Mouse (Mus musculus) MEL (cell line): ENCODE results near the gene Slc35e3. TPM values are rescaled to one million over a fixed set of nuclear protein-coding genes. Genes with fewer than 3 reads are reported as not detected.

Source experiments
- DNase-seq: peaks from one replicate; pipeline ENCODE4 v3.0.0; 2011; ENCODE audit warnings: low read depth, low spot score
- H3K27ac ChIP-seq: 2 replicates; pipeline ENCODE4 v1.5.1; 2012; ENCODE audit warnings: low read depth, mild to moderate bottlenecking, control low read depth, low read length, moderate library complexity; ENCODE audit not compliant: control insufficient read depth
- H3K27me3 ChIP-seq, 2 experiments: fragments of 150-350 bp in 1 of 2; sonication (generic) in 1 of 2; 2 replicates each; pipeline ENCODE4 v1.6.1; 2012; ENCODE audit warnings: low read length in 2 of 2, mild to moderate bottlenecking in 2 of 2, improper control_type of control experiment in 1 of 2, moderate library complexity in 1 of 2; ENCODE audit not compliant: insufficient read depth in 2 of 2, control insufficient read depth in 1 of 2
- H3K36me3 ChIP-seq, 2 experiments: 2 replicates each; pipeline ENCODE4 v1.6.1; 2012 to 2014; ENCODE audit warnings: low read length in 2 of 2, improper control_type of control experiment in 1 of 2, inconsistent platforms in 1 of 2, mild to moderate bottlenecking in 1 of 2; ENCODE audit not compliant: insufficient read depth in 2 of 2, control insufficient read depth in 1 of 2
- H3K4me1 ChIP-seq, 2 experiments: fragments of 150-350 bp in 1 of 2; sonication (generic) in 1 of 2; 2 replicates each; pipeline ENCODE4 v1.6.1; 2012; ENCODE audit warnings: low read length in 2 of 2, improper control_type of control experiment in 1 of 2, mild to moderate bottlenecking in 1 of 2; ENCODE audit not compliant: insufficient read depth in 2 of 2, control insufficient read depth in 1 of 2
- H3K4me3 ChIP-seq, 2 experiments: fragments of 150-350 bp in 1 of 2; sonication (generic) in 1 of 2; 2 replicates each; pipeline ENCODE4 v1.5.1; 2012; ENCODE audit warnings: low read depth in 2 of 2, low read length in 2 of 2, mild to moderate bottlenecking in 2 of 2, moderate library complexity in 2 of 2, control low read depth in 1 of 2, improper control_type of control experiment in 1 of 2; ENCODE audit not compliant: control insufficient read depth in 1 of 2, insufficient read depth in 1 of 2
- H3K79me2 ChIP-seq: 2 replicates; pipeline ENCODE4 v1.6.1; 2012; ENCODE audit warnings: mild to moderate bottlenecking, low read length, moderate library complexity; ENCODE audit not compliant: control insufficient read depth, poor library complexity, insufficient read depth
- H3K9ac ChIP-seq: 2 replicates; pipeline ENCODE4 v1.6.1; 2012; ENCODE audit warnings: low read depth, mild to moderate bottlenecking, control low read depth, low read length, moderate library complexity; ENCODE audit not compliant: control insufficient read depth, poor library complexity, severe bottlenecking
- H3K9me3 ChIP-seq: fragments of 150-350 bp; sonication (generic); replicated peaks from 2 replicates; pipeline ENCODE4 v1.6.1; 2012; ENCODE audit warnings: mild to moderate bottlenecking, low read length, improper control_type of control experiment, moderate library complexity; ENCODE audit not compliant: insufficient read depth
- BHLHE40 ChIP-seq: IDR thresholded peaks from 2 replicates; pipeline ENCODE4 v1.6.1; 2012; ENCODE audit warnings: low read depth, mild to moderate bottlenecking, inconsistent platforms, low read length, improper control_type of control experiment, borderline replicate concordance
- EP300 ChIP-seq, 2 experiments: IDR thresholded peaks; 2 replicates each; pipeline ENCODE4 v1.6.1; 2011; ENCODE audit warnings: improper control_type of control experiment in 2 of 2, low read length in 2 of 2, low read depth in 1 of 2, mild to moderate bottlenecking in 1 of 2
- ETS1 ChIP-seq: IDR thresholded peaks from 2 replicates; pipeline ENCODE4 v1.6.1; 2012; ENCODE audit warnings: low read depth, mild to moderate bottlenecking, inconsistent platforms, low read length, improper control_type of control experiment, moderate library complexity
- JUND ChIP-seq: IDR thresholded peaks from 2 replicates; pipeline ENCODE4 v1.6.1; 2011; ENCODE audit warnings: low read depth, mild to moderate bottlenecking, improper control_type of control experiment, low read length
- KAT2A ChIP-seq: conservative IDR thresholded peaks from 2 replicates; pipeline ENCODE4 v1.6.1; 2012; ENCODE audit warnings: low read depth, low read length, improper control_type of control experiment, inconsistent platforms
- MAFK ChIP-seq: IDR thresholded peaks from 2 replicates; pipeline ENCODE4 v1.6.1; 2011; ENCODE audit warnings: low read depth, mild to moderate bottlenecking, low read length, improper control_type of control experiment, borderline replicate concordance
- MAX ChIP-seq: IDR thresholded peaks from 2 replicates; pipeline ENCODE4 v1.6.1; 2011; ENCODE audit warnings: low read length, improper control_type of control experiment
- MAZ ChIP-seq: IDR thresholded peaks from 2 replicates; pipeline ENCODE4 v1.6.1; 2012; ENCODE audit warnings: low read depth, mild to moderate bottlenecking, inconsistent platforms, low read length, improper control_type of control experiment
- MYB ChIP-seq: IDR thresholded peaks from 2 replicates; pipeline ENCODE4 v1.6.1; 2011; ENCODE audit warnings: mild to moderate bottlenecking, low read depth, low read length, improper control_type of control experiment
- NELFE ChIP-seq: IDR thresholded peaks from 2 replicates; pipeline ENCODE4 v1.6.1; 2011; ENCODE audit warnings: low read depth, low read length, improper control_type of control experiment
- NRF1 ChIP-seq: IDR thresholded peaks from 2 replicates; pipeline ENCODE4 v1.6.1; 2014; ENCODE audit warnings: low read depth, mild to moderate bottlenecking, inconsistent platforms, low read length, improper control_type of control experiment, moderate library complexity; ENCODE audit not compliant: poor library complexity, insufficient read depth, severe bottlenecking
- RCOR1 ChIP-seq: IDR thresholded peaks from 2 replicates; pipeline ENCODE4 v1.6.1; 2012; ENCODE audit warnings: low read depth, mild to moderate bottlenecking, inconsistent platforms, low read length, improper control_type of control experiment
- SMC3 ChIP-seq: IDR thresholded peaks from 2 replicates; pipeline ENCODE4 v1.6.1; 2011; ENCODE audit warnings: low read depth, low read length, improper control_type of control experiment
- TAL1 ChIP-seq: IDR thresholded peaks from 2 replicates; pipeline ENCODE4 v1.6.1; 2012; ENCODE audit warnings: mild to moderate bottlenecking, inconsistent platforms, low read length, moderate library complexity, mixed read lengths
- TCF12 ChIP-seq: IDR thresholded peaks from 2 replicates; pipeline ENCODE4 v1.6.1; 2014; ENCODE audit warnings: low read depth, mild to moderate bottlenecking, inconsistent platforms, low read length, improper control_type of control experiment, moderate library complexity
- UBTF ChIP-seq: IDR thresholded peaks from 2 replicates; pipeline ENCODE4 v1.6.1; 2012; ENCODE audit warnings: low read depth, mild to moderate bottlenecking, inconsistent platforms, low read length, improper control_type of control experiment, moderate library complexity, borderline replicate concordance; ENCODE audit not compliant: insufficient read depth
- USF1 ChIP-seq: IDR thresholded peaks from 2 replicates; pipeline ENCODE4 v1.6.1; 2014; ENCODE audit warnings: low read depth, mild to moderate bottlenecking, inconsistent platforms, low read length, improper control_type of control experiment, moderate library complexity
- ZKSCAN1 ChIP-seq: IDR thresholded peaks from 2 replicates; pipeline ENCODE4 v1.6.1; 2012; ENCODE audit warnings: low read depth, mild to moderate bottlenecking, inconsistent platforms, low read length, improper control_type of control experiment, moderate library complexity
- polyA plus RNA-seq, 2 experiments: library from polyadenylated mRNA; stranded (reverse) in 1 of 2; unstranded in 1 of 2; fragments of >175 nt in 1 of 2; fragments of >200 nt in 1 of 2; gene quantifications; 2 replicates each; pipeline versions ENCODE4 v1.2.1 to v1.2.4; 2012; ENCODE audit warnings: low replicate concordance in 2 of 2, low read depth in 1 of 2; ENCODE audit not compliant: insufficient read length in 2 of 2, insufficient read depth in 1 of 2, missing spikeins in 1 of 2
- total RNA-seq: library from RNA; depleted of rRNA; stranded (reverse); fragments of 300-350 nt; gene quantifications from 2 replicates; pipeline ENCODE4 v1.2.3, GENCODE M21; 2012

Gene Slc35e3
- total and polyA plus RNA-seq, 3 experiments, result 3.7 to 7.4 TPM; not detected in 1

DNA sequence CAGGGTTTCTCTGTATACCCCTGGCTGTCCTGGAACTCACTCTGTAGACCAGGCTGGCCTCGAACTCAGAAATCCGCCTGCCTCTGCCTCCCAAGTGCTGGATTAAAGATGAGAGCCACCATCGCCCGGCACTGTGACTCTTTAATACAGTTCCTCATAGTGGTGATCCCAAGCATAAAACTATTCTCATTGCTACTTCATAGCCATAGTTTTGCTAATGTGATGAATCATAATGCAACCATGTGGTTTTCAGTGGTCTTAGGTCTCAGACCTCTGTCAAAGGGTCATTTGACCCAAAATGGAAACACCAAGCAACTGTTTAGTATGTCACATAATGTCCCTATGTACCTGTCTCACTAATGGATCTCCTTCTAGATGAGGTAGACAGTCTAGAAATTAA, 50.6 kb downstream of the Slc35e3 start:
- Histone ChIP-seq H3K9ac (no peak overlapping the region), H3K27ac (no peak overlapping the region), H3K4me1 (no peaks in the 10 kb centered on the region), H3K36me3 (peaks cover 0 to 49% of the 10 kb centered on the region in 2 experiments; a peak in 2 of 4 replicates), H3K27me3 (no peaks in the 10 kb centered on the region), H3K9me3 (no peaks in the 10 kb centered on the region), H3K4me3 (no peak overlapping the region), H3K79me2 (no peaks in the 10 kb centered on the region)
- DNase-seq, result no peak
- TF ChIP-seq NRF1, result no peak
- no peak for TF ChIP-seq RCOR1
- TF ChIP-seq EP300 (IDR thresholded peaks at IDR 0.05; ENCODE audit: low read depth in 1 of 2, low read length in 2 of 2), result no peak
- TF ChIP-seq MAZ, result no peak
- no peak for TF ChIP-seq UBTF
- no peak for TF ChIP-seq TAL1

DNA sequence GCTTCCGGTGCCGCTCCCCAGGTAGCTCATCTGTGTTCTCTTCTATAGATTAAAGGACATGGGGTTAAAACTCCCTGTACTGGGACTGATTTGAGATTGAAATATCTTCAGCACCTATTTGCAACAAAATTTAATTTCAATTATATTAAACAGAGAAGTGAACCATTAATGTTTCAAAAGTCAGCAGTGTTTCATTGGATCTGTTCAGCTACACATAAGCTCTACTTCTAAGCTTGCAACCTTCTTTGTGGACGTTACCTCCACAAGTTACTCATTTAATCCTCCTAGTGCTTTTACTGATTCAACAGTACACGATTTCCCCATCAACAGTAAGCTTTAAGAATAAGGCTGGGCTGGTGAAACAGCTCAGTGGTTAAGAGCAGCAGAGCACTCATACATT, 51.1 kb downstream of the Slc35e3 start:
- Histone ChIP-seq H3K9ac (no peak overlapping the region), H3K36me3 (peaks cover 0 to 48% of the 10 kb centered on the region in 2 experiments; a peak in 2 of 4 replicates), H3K4me3 (no peak overlapping the region), H3K4me1 (no peaks in the 10 kb centered on the region), H3K27me3 (no peaks in the 10 kb centered on the region), H3K79me2 (no peaks in the 10 kb centered on the region), H3K9me3 (no peaks in the 10 kb centered on the region), H3K27ac (no peak overlapping the region)
- TF ChIP-seq BHLHE40 (no peak), UBTF (no peak)
- no peak for DNase-seq

DNA sequence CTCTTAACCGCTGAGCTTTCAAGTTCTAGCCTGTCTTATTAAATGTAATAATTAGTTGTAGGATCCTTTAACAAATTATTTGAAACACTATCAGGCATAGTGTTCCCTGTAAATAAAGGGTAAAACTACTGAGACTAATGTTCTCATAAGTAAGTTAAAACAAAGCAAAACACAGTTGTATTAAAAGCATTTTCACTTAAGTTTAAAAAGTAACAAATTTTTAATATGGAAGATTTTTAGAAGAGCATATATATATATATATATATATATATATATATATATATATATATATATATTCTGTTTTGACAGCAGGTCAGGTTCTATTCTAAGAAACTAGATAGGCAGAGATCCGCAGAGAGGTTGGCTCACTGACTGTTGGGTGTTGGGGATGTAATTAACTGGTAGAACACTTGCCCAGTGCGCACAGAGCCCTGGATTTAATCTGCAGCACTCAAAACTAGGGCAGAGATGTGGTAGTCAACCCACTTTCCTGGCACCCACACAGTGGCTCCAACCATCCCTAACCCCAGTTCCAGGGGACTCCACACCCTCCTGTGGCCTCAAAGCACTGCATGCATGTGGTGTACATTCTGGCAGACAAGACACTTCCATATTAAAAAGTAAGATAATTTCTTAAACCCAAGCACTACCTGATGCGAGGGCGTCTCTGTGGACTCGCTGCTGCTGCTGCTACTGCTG, 51.8 kb downstream of the Slc35e3 start:
- Histone ChIP-seq H3K4me1 (no peaks in the 10 kb centered on the region), H3K9me3 (no peaks in the 10 kb centered on the region), H3K9ac (no peak overlapping the region), H3K27me3 (no peaks in the 10 kb centered on the region), H3K27ac (no peak overlapping the region), H3K4me3 (no peak overlapping the region), H3K79me2 (no peaks in the 10 kb centered on the region), H3K36me3 (peaks cover 0 to 47% of the 10 kb centered on the region in 2 experiments; a peak in 2 of 4 replicates)
- TF ChIP-seq TCF12 (no peak), ZKSCAN1 (no peak), MAZ (no peak), NELFE (no peak), MAFK (no peak), SMC3 (no peak), KAT2A (no peak), JUND (no peak), ETS1 (no peak), USF1 (no peak), MAX (no peak), MYB (no peak)
- DNase-seq, result no peak
